Mouse (Mus musculus) G1E (cell line): ENCODE data around the gene Ubald1.

Experiments used
- CTCF ChIP-seq: IDR thresholded peaks from 2 replicates; pipeline ENCODE4 v1.5.1; 2012; ENCODE audit warnings: low read depth, low read length, inconsistent platforms, mixed read lengths
- GATA1 ChIP-seq: IDR thresholded peaks from 2 replicates; pipeline ENCODE4 v1.6.1; 2012; ENCODE audit warnings: borderline replicate concordance, low read length, inconsistent platforms, mixed read lengths
- POLR2AphosphoS5 ChIP-seq: IDR thresholded peaks from 2 replicates; pipeline ENCODE4 v1.6.1; 2012; ENCODE audit warnings: low read depth, low read length, inconsistent platforms; ENCODE audit not compliant: insufficient replicate concordance

DNA sequence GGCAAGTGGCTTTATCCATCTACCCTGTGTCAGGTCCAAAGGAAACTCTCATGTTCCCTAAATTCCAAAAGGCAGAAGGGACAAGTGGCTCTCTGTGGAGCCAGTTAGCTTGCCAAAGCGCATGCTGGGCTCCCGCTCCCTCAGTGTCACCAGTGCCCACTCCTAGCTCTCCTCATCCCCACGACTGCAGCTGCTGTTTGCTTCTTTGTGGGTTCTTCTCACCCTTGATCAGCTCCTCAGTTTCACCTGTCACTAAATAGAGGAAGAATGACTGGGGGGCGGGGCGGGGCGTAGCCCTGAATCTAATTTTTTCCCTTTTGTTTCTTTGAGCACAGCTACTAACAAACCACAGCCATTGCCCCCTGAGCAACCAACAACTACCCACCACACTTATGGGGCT is 18.8 kb upstream of the Ubald1 start:
- TF ChIP-seq CTCF = no peak
- no peak for TF ChIP-seq POLR2AphosphoS5
- no peak for TF ChIP-seq GATA1
